Mouse (Mus musculus): ENCODE measurements around the gene Avil.

The Avil gene

GRCm38 (mm10) chr10:126981746-126982145 is 18.8 kb upstream of the Avil start:
- DNase-seq = no peak

- no peak for DNase-seq
Measured at GRCm38 (mm10) chr10:126983193-126983725, 17.2 kb upstream of the Avil start.

- DNase-seq = peak; percentile 25
Measured at GRCm38 (mm10) chr10:126984189-126985004, 16.1 kb upstream of the Avil start.

GRCm38 (mm10) chr10:126985127-126985526 is 15.4 kb upstream of the Avil start:
- DNase-seq = no peak

- DNase-seq = no peak
Measured at GRCm38 (mm10) chr10:126985579-126985978, 14.9 kb upstream of the Avil start.

- no peak for DNase-seq
Measured at GRCm38 (mm10) chr10:126986541-126986961, 14.0 kb upstream of the Avil start.

- no peak for DNase-seq
Measured at GRCm38 (mm10) chr10:126987183-126988118, 13.1 kb upstream of the Avil start.

GRCm38 (mm10) chr10:126988513-126989165 is 11.9 kb upstream of the Avil start:
- DNase-seq = no peak

- DNase-seq = peak; percentile 89
Measured at GRCm38 (mm10) chr10:126990313-126991056, 10.0 kb upstream of the Avil start.

GRCm38 (mm10) chr10:126991676-126992075 is 8.8 kb upstream of the Avil start:
- DNase-seq = no peak

- no peak for DNase-seq
Measured at GRCm38 (mm10) chr10:126993621-126994020, 6.9 kb upstream of the Avil start.

- DNase-seq = no peak
Measured at GRCm38 (mm10) chr10:126997340-126998113, 3.0 kb upstream of the Avil start.

GRCm38 (mm10) chr10:127001297-127001696 is 788 bp downstream of the Avil start:
- no peak for DNase-seq

GRCm38 (mm10) chr10:127002056-127002455 is 1.5 kb downstream of the Avil start:
- no peak for DNase-seq

GRCm38 (mm10) chr10:127002765-127003164 is 2.3 kb downstream of the Avil start:
- no peak for DNase-seq

- DNase-seq = no peak
Measured at GRCm38 (mm10) chr10:127003334-127003733, 2.8 kb downstream of the Avil start.

GRCm38 (mm10) chr10:127003806-127004205 is 3.3 kb downstream of the Avil start:
- DNase-seq = no peak

- no peak for DNase-seq
Measured at GRCm38 (mm10) chr10:127016488-127016887, 16.0 kb downstream of the Avil start.

GRCm38 (mm10) chr10:127017071-127017470 is 16.6 kb downstream of the Avil start:
- no peak for DNase-seq

GRCm38 (mm10) chr10:127018422-127018821 is 17.9 kb downstream of the Avil start:
- no peak for DNase-seq

Data from thymus, postnatal 14 days (tissue).